Mouse (Mus musculus): ENCODE measurements at regions not wholly inside any gene's neighbourhood (a gene's known extent, or its start where the extent isn't known, plus 50 kb on each side); places are given as distances from the start of the nearest gene placed in this dataset.

DNA sequence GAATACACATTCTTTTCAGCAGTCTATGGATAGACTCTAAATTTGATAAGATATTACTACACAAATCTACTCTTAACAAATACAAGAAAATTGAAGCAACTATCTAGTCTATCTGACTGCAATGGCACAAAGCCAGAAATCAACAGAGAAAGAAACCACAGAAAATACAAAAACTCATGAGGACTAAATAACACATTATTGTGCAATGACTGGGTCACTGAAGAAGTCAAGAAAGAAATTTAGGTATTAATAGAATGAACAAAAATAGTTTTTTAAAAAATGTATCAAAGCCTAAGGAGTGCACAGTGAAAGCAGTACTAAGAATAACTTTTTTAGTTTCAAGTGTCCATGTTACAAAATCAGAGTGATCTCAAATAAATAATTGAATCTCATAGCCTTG is 202.2 kb downstream of the Mylk4 start:
- Histone ChIP-seq H3K27ac (no peak overlapping the region), H3K36me3 (no peaks in the 10 kb centered on the region), H3K27me3 (replicated peaks) (no peaks in the 10 kb centered on the region), H3K4me3 (replicated peaks) (no peak overlapping the region), H3K4me1 (no peaks in the 10 kb centered on the region), H3K9me3 (no peaks in the 10 kb centered on the region), H3K9ac (no peak overlapping the region), H3K4me2 (no peak overlapping the region)
- ATAC-seq (ENCODE audit: insufficient read depth, low FRiP score, low read depth): no peak

DNA sequence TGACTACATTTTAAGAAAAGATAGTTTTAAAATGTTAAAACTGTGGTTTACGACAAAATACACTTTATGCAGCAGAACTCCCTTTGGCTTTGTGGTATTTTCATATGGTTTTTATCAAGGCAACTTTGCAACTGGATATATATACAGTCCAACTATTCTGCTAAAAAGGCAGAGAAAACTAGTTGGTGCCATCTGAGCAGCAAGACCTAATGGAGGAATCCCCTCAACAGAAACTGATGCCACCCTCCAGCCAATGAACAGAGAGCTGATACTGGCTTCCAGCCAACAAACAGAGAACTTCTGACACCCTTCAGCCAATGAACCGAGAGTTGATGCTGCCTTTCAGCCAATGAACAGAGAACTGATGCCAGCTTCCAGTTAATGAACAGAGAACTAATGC is 215.9 kb downstream of the Mylk4 start:
- no peak for ATAC-seq (ENCODE audit: insufficient read depth, low FRiP score, low read depth)
- H3K4me3 ChIP-seq (replicated peaks): no peak overlapping the region
- no peak overlapping the region for H3K9ac ChIP-seq
- no peaks in the 10 kb centered on the region for H3K27me3 ChIP-seq (replicated peaks)
- 84% methylated on average over 2 of the region's 2 CpGs for WGBS
- H3K4me1 ChIP-seq: no peaks in the 10 kb centered on the region
- no peak overlapping the region for H3K4me2 ChIP-seq
- no peaks in the 10 kb centered on the region for H3K9me3 ChIP-seq
- no peaks in the 10 kb centered on the region for H3K36me3 ChIP-seq
- H3K27ac ChIP-seq: no peak overlapping the region

DNA sequence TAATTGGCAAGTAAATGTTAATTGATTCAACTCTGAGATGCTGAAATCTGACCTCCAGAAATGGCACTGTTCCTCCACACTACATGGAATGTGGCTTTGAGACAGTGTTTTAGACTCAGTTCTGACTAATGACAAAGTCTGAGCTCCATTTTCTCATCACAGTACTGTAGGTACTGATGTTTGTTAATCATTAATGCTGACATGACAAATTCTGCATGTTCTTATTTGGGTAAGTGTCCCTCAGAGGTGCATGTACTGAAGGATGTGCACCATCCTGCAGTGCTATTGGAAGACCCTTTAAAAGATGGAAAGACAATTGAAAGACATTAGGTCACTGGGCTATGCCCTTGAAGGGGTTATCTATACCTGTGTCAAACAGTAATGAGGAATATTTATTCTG is 222.1 kb upstream of the Gmds start:
- H3K27me3 ChIP-seq (replicated peaks): no peaks in the 10 kb centered on the region
- no peaks in the 10 kb centered on the region for H3K36me3 ChIP-seq
- H3K9ac ChIP-seq: no peak overlapping the region
- H3K4me1 ChIP-seq: no peaks in the 10 kb centered on the region
- H3K27ac ChIP-seq: no peak overlapping the region
- H3K4me2 ChIP-seq: no peak overlapping the region
- no peak overlapping the region for H3K4me3 ChIP-seq (replicated peaks)
- no peak for ATAC-seq (ENCODE audit: insufficient read depth, low FRiP score, low read depth)
- H3K9me3 ChIP-seq: no peaks in the 10 kb centered on the region

DNA sequence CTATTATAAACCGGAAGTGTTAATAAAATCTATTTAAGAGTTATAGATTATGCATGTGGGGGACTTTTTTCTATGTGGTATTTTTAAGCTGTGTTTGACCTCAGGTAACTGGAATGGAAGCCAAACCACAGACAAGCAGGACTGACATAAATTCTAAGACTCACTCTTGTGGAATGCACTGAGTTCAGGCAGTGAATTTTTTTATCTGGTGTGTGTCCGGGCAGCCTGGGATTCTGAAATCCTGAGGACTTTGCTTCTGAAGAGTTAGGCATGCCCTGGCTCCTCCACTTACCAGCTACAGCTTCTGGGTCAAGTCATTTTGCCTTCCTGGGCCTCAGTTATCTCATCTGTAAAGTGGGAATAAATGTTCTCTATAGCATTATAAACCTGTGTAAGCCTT is 217.9 kb upstream of the Gmds start:
- Histone ChIP-seq H3K9me3 (no peaks in the 10 kb centered on the region), H3K36me3 (no peaks in the 10 kb centered on the region), H3K4me3 (replicated peaks) (no peak overlapping the region), H3K27ac (no peak overlapping the region), H3K27me3 (replicated peaks) (no peaks in the 10 kb centered on the region), H3K4me1 (no peaks in the 10 kb centered on the region), H3K4me2 (no peak overlapping the region), H3K9ac (no peak overlapping the region)
- 93% methylated on average over 2 of the region's 2 CpGs for WGBS
- no peak for ATAC-seq (ENCODE audit: insufficient read depth, low FRiP score, low read depth)

DNA sequence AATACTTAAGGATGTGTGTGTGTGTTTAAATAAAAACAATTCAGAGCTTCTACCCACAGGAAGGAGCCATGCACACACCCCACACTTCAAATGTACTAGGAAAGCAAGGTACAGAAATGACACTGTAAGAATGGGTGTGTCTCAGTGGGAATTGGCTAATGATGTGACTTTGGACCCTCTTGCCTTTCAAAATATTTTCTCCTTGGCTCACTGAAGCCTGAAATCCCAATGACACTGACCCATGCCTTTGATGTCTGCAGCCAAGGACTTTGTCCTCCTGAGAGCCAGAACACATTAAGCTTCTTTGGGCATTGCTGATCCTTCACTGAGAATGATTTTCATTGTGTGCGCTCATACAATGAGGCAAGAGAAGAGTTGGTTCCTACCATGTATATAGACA is 216.5 kb upstream of the Gmds start:
- ATAC-seq (ENCODE audit: insufficient read depth, low FRiP score, low read depth): no peak

DNA sequence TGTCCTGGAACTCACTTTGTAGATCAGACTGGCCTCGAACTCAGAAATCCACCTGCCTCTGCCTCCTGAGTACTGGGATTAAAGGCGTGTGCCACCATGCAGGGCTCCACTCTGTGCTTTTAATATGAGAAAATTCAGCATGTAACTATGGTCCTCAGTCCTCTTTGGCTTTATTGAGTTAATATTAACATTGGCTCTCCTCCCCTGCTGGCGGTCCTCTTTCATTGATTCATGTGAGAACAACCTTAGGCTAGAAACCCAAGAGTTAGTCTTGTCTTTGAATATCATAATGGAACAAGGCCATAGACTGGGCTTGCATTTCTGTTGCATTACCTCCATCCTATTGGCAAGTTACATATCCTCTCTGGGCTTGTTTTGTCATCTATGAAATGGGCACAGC is 216.1 kb upstream of the Gmds start:
- Histone ChIP-seq H3K27me3 (replicated peaks) (no peaks in the 10 kb centered on the region), H3K4me2 (no peak overlapping the region), H3K4me1 (no peaks in the 10 kb centered on the region), H3K36me3 (no peaks in the 10 kb centered on the region), H3K9me3 (no peaks in the 10 kb centered on the region), H3K4me3 (replicated peaks) (no peak overlapping the region), H3K9ac (no peak overlapping the region), H3K27ac (no peak overlapping the region)
- ATAC-seq (ENCODE audit: insufficient read depth, low FRiP score, low read depth): no peak
- 88% methylated on average over 3 of the region's 3 CpGs for WGBS

More for the DNA sequence above, 216.5 kb upstream of the Gmds start:
- Histone ChIP-seq H3K27me3 (replicated peaks) (no peaks in the 10 kb centered on the region), H3K4me3 (replicated peaks) (no peak overlapping the region), H3K36me3 (no peaks in the 10 kb centered on the region), H3K4me1 (no peaks in the 10 kb centered on the region), H3K4me2 (no peak overlapping the region), H3K9me3 (no peaks in the 10 kb centered on the region), H3K27ac (no peak overlapping the region), H3K9ac (no peak overlapping the region)
- WGBS: 100% methylated on average over 1 of the region's 1 CpGs

DNA sequence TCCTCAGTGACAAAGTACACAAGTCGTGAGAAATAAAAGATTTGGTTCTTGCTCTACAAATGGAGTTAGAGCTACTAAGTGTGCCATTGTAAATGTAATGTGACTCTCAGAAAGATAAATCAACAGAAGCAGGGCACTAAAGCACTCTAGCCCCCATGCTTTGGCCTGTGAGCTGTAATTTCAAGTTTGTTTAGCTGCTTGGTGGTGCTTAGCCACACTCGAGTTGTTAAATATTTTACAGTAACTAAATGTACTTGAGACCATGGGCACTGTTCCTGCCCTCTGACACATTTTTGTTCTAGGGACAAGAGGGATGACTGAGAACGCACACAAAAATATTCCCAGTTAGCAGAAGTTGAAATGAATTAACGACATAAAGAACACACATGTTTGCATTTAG is 214.6 kb upstream of the Gmds start:
- Histone ChIP-seq H3K9me3 (no peaks in the 10 kb centered on the region), H3K36me3 (no peaks in the 10 kb centered on the region), H3K4me2 (no peak overlapping the region), H3K27me3 (replicated peaks) (no peaks in the 10 kb centered on the region), H3K4me3 (replicated peaks) (no peak overlapping the region), H3K27ac (no peak overlapping the region), H3K9ac (no peak overlapping the region), H3K4me1 (no peaks in the 10 kb centered on the region)
- no peak for ATAC-seq (ENCODE audit: insufficient read depth, low FRiP score, low read depth)
- 47% methylated on average over 4 of the region's 4 CpGs for WGBS

DNA sequence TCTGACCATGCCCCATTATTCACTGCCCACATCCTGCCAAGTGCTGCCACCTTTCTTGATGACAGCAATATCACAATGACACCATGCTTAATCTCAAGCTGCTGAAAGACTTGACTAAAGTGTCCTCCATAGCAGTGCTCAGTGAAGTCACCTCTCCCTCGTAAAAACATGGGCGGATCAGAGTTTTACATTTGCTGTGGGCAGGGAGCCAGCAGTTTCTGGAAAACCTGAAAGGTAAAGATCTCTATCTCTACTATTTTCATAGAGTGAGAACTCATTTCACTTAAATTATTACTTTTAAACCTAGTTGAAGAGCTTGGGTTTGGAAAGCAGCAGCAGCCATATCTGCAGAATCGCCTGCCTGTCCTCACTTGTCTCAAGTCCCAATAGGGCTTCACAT is 211.6 kb upstream of the Gmds start:
- Histone ChIP-seq H3K4me2 (no peak overlapping the region), H3K4me3 (replicated peaks) (no peak overlapping the region), H3K9me3 (no peaks in the 10 kb centered on the region), H3K27me3 (replicated peaks) (no peaks in the 10 kb centered on the region), H3K9ac (no peak overlapping the region), H3K27ac (no peak overlapping the region), H3K36me3 (no peaks in the 10 kb centered on the region), H3K4me1 (no peaks in the 10 kb centered on the region)
- ATAC-seq (ENCODE audit: insufficient read depth, low FRiP score, low read depth): no peak
- 74% methylated on average over 3 of the region's 3 CpGs for WGBS

DNA sequence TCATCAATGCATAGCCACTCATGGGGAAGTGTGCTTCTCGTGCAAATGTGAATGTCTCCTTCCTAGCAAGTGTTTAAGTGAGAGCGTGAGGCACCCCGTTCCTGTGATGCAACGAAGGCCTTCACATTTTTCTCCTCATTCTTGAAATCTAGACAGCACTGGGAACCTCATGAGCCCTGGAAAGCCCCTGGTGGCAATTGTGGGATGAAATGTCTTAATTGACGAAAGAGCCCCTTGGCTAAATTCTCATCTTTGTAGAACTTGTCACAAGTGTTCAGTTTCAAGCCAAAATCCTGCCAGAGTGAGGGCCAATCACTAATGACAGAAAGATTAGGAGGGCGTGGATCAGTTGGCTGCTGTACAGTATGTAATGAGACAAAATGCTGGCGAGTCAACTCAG is 208.6 kb upstream of the Gmds start:
- H3K9ac ChIP-seq: no peak overlapping the region
- H3K4me3 ChIP-seq (replicated peaks): no peak overlapping the region
- ATAC-seq (ENCODE audit: insufficient read depth, low FRiP score, low read depth): no peak
- H3K4me2 ChIP-seq: no peak overlapping the region
- no peaks in the 10 kb centered on the region for H3K36me3 ChIP-seq
- H3K27ac ChIP-seq: no peak overlapping the region
- no peaks in the 10 kb centered on the region for H3K9me3 ChIP-seq
- 79% methylated on average over 7 of the region's 7 CpGs for WGBS
- H3K4me1 ChIP-seq: no peaks in the 10 kb centered on the region
- H3K27me3 ChIP-seq (replicated peaks): no peaks in the 10 kb centered on the region

DNA sequence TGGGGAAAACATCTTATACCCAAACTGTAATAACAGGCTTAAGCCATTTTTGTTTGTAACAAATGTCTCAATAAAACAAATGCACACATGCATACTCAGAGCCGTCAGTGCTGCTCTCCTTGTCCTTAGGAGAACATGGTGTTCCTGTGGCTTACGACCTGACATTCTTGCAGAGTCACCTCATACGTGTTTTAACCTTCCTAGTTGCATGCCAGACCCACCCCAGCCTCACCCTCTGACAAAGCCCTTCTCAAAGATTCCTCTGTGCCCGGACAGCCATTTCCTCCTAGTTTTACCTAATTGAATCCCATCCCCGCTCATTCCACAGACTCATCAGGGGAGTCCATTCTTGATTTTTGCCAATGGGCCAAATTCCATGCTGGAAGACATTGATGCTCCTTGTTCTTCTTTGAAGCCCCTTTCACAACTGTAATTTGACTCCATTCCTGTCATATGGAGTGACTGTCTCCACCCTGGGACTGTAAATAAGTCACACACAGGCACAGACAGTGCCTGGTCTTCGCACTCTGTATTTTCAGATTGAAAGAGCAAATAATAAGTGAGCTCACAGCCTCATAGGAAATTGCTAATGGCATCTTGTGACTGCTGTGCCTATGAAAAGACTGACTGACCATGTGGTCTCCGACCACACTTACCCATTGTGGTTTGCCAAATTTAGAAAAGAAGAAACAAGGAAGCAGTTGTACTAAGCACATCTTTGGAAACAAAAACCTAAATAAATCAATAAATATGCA is 206.6 kb upstream of the Gmds start:
- no peak overlapping the region for H3K27ac ChIP-seq
- no peaks in the 10 kb centered on the region for H3K4me1 ChIP-seq
- no peak for ATAC-seq (ENCODE audit: insufficient read depth, low FRiP score, low read depth)
- no peaks in the 10 kb centered on the region for H3K9me3 ChIP-seq
- no peak overlapping the region for H3K4me3 ChIP-seq (replicated peaks)
- no peak overlapping the region for H3K4me2 ChIP-seq
- H3K27me3 ChIP-seq (replicated peaks): no peaks in the 10 kb centered on the region
- H3K36me3 ChIP-seq: no peaks in the 10 kb centered on the region
- WGBS: 65% methylated on average over 7 of the region's 7 CpGs
- H3K9ac ChIP-seq: no peak overlapping the region

DNA sequence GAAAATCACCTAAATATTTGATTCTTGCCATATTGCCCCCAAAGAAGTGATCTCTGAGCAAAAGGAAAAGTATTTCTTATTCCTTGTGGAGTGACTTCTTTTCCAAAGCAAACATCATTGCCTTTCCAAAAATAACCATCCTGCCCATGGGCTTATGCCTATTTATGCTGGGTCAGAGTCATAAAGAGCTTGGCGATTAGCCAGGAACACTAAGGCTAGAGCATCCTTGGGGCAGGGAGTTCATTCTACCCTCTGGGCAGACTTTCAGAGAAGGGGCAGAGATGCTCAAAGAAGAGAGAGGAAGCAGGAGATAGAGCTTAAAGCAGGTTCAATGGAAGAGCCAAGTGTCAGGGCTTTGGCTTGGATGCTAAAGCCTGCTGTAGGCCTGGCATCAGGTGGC is 203.1 kb upstream of the Gmds start:
- Histone ChIP-seq H3K9ac (no peak overlapping the region), H3K9me3 (no peaks in the 10 kb centered on the region), H3K4me1 (no peaks in the 10 kb centered on the region), H3K27ac (no peak overlapping the region), H3K27me3 (replicated peaks) (no peaks in the 10 kb centered on the region), H3K36me3 (no peaks in the 10 kb centered on the region), H3K4me2 (no peak overlapping the region), H3K4me3 (replicated peaks) (no peak overlapping the region)
- no peak for ATAC-seq (ENCODE audit: insufficient read depth, low FRiP score, low read depth)
- 84% methylated on average over 1 of the region's 1 CpGs for WGBS

DNA sequence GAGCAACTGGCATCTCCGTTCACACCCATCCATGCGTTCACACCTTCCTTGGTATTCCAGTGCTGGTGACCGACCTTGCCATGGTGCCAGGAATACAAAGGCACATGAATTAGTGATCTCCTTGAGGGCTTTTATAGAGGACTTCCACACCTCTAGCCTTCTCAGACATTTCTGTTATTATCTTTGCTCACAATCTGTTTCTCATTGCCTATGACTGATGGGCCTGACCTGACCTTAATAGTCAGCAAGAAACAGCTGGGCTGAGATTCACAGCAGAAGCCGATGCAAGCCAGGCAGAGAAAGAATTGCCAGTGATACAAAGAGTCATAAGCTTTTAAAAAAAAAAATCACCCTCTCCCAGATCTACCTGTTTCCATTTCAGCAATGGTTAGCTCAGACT is 197.7 kb upstream of the Gmds start:
- H3K4me3 ChIP-seq (replicated peaks): no peak overlapping the region
- WGBS: 74% methylated on average over 4 of the region's 4 CpGs
- no peaks in the 10 kb centered on the region for H3K9me3 ChIP-seq
- H3K36me3 ChIP-seq: no peaks in the 10 kb centered on the region
- no peaks in the 10 kb centered on the region for H3K27me3 ChIP-seq (replicated peaks)
- no peak overlapping the region for H3K4me2 ChIP-seq
- no peaks in the 10 kb centered on the region for H3K4me1 ChIP-seq
- H3K9ac ChIP-seq: no peak overlapping the region
- H3K27ac ChIP-seq: no peak overlapping the region
- no peak for ATAC-seq (ENCODE audit: insufficient read depth, low FRiP score, low read depth)

DNA sequence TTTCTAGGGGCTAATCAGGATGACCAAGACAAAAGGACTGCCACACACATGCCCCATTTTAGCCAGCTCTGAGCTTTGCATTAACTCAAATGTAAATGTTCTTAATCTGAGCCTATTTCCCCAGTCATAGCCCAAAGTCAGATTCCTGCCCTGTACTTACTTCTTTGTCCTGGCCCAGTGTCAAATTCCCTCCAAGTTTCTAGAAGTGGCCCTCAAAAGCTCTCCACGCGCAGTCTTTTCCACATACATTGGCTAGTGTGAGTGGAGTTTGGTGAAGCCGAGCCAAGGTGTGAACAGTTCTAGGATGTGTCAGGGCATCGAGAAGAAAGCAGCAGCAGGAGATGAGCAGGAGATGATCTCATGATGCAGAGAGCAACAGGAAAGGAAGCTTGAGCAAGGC is 197.1 kb upstream of the Gmds start:
- no peak for ATAC-seq (ENCODE audit: insufficient read depth, low FRiP score, low read depth)
- Histone ChIP-seq H3K4me1 (no peaks in the 10 kb centered on the region), H3K27ac (no peak overlapping the region), H3K9ac (no peak overlapping the region), H3K4me2 (no peak overlapping the region), H3K9me3 (no peaks in the 10 kb centered on the region), H3K4me3 (replicated peaks) (no peak overlapping the region), H3K27me3 (replicated peaks) (no peaks in the 10 kb centered on the region), H3K36me3 (no peaks in the 10 kb centered on the region)
- 89% methylated on average over 4 of the region's 4 CpGs for WGBS

All from stomach, embryonic 15.5 days (tissue).